Mouse (Mus musculus) adipocyte (in vitro differentiated cells): ENCODE measurements at regions not wholly inside any gene's neighbourhood (a gene's known extent, or its start where the extent isn't known, plus 50 kb on each side); places are given as distances from the start of the nearest gene placed in this dataset.

ENCODE experiments used
- DNase-seq: peaks from one replicate; pipeline ENCODE4 v3.0.0-alpha.2; 2016; ENCODE audit warnings: low spot score

- DNase-seq: no peak
Measured at GRCm38 (mm10) chr1:90268131-90268691, 64.4 kb downstream of the Ackr3 start.

GRCm38 (mm10) chr1:90268951-90269350, 65.2 kb downstream of the Ackr3 start:
- DNase-seq: no peak

- DNase-seq: no peak
Measured at GRCm38 (mm10) chr1:90269836-90270235, 66.1 kb downstream of the Ackr3 start.

- DNase-seq: no peak
Measured at GRCm38 (mm10) chr1:90271326-90271725, 67.5 kb downstream of the Ackr3 start.

GRCm38 (mm10) chr1:90272411-90272810, 68.6 kb downstream of the Ackr3 start:
- no peak for DNase-seq

- DNase-seq: peak; percentile 15
Measured at GRCm38 (mm10) chr1:90272830-90273628, 69.2 kb downstream of the Ackr3 start.

GRCm38 (mm10) chr1:90273629-90273928, 69.8 kb downstream of the Ackr3 start:
- no peak for DNase-seq

GRCm38 (mm10) chr1:90274968-90275651, 71.3 kb downstream of the Ackr3 start:
- no peak for DNase-seq

GRCm38 (mm10) chr1:90275786-90276520, 72.2 kb downstream of the Ackr3 start:
- no peak for DNase-seq

GRCm38 (mm10) chr1:90277486-90278255, 73.9 kb downstream of the Ackr3 start:
- no peak for DNase-seq

GRCm38 (mm10) chr1:90279066-90279839, 75.5 kb downstream of the Ackr3 start:
- peak; percentile 42 for DNase-seq

GRCm38 (mm10) chr1:90280227-90280626, 76.4 kb downstream of the Ackr3 start:
- DNase-seq: no peak

GRCm38 (mm10) chr1:90281255-90281654, 77.5 kb downstream of the Ackr3 start:
- no peak for DNase-seq

GRCm38 (mm10) chr1:90281956-90282355, 78.2 kb downstream of the Ackr3 start:
- no peak for DNase-seq

GRCm38 (mm10) chr1:90282367-90282766, 78.6 kb downstream of the Ackr3 start:
- DNase-seq: no peak

GRCm38 (mm10) chr1:90283176-90283775, 79.5 kb downstream of the Ackr3 start:
- no peak for DNase-seq

GRCm38 (mm10) chr1:90283912-90284636, 80.3 kb downstream of the Ackr3 start:
- no peak for DNase-seq

- no peak for DNase-seq
Measured at GRCm38 (mm10) chr1:90285318-90285717, 81.5 kb downstream of the Ackr3 start.

- DNase-seq: no peak
Measured at GRCm38 (mm10) chr1:90287251-90287650, 83.5 kb downstream of the Ackr3 start.
